Mouse (Mus musculus) CH12.LX (cell line): ENCODE data around the gene Fcer1g. TPM values are rescaled to one million over a fixed set of nuclear protein-coding genes. Genes with fewer than 3 reads are reported as not detected.

ENCODE experiments used
- DNase-seq: peaks from one replicate; pipeline ENCODE4 v3.0.0-alpha.2; 2013; ENCODE audit errors: extremely low read depth
- H3K27ac ChIP-seq: 2 replicates; pipeline ENCODE4 v1.5.1; 2012; ENCODE audit warnings: low read depth, mild to moderate bottlenecking, control low read depth, moderate library complexity; ENCODE audit not compliant: insufficient read depth
- H3K27me3 ChIP-seq: replicated peaks from 2 replicates; pipeline ENCODE3; 2012; ENCODE audit warnings: inconsistent platforms
- H3K36me3 ChIP-seq, 2 experiments: replicated peaks in 1 of 2; 2 replicates each; pipeline versions ENCODE3 to v1.6.1; 2012; ENCODE audit warnings: inconsistent platforms in 1 of 2, low read length in 1 of 2, mild to moderate bottlenecking in 1 of 2, mixed read lengths in 1 of 2, moderate library complexity in 1 of 2; ENCODE audit not compliant: control insufficient read depth in 1 of 2, insufficient read depth in 1 of 2
- H3K4me1 ChIP-seq, 2 experiments: 2 replicates each; pipeline ENCODE4 v1.6.1; 2012; ENCODE audit warnings: inconsistent platforms in 1 of 2, moderate library complexity in 1 of 2; ENCODE audit not compliant: insufficient read depth in 2 of 2, control insufficient read depth in 1 of 2
- H3K4me2 ChIP-seq: 2 replicates; pipeline ENCODE4 v1.6.1; 2012; ENCODE audit warnings: low read depth, mild to moderate bottlenecking, control low read depth; ENCODE audit not compliant: poor library complexity, insufficient read depth, severe bottlenecking
- H3K4me3 ChIP-seq, 3 experiments: fragments of 150-350 bp in 1 of 3; sonication (generic) in 1 of 3; replicated peaks in 1 of 3; 2 replicates each; pipeline versions ENCODE3 to v1.5.1; 2011 to 2012; ENCODE audit warnings: low read depth in 2 of 3, low read length in 2 of 3, mild to moderate bottlenecking in 2 of 3, moderate library complexity in 2 of 3, control low read depth in 1 of 3, improper control_type of control experiment in 1 of 3, inconsistent platforms in 1 of 3, mixed read lengths in 1 of 3; ENCODE audit not compliant: poor library complexity in 1 of 3
- H3K79me2 ChIP-seq: replicated peaks from 2 replicates; pipeline ENCODE4 v1.6.1; 2012; ENCODE audit warnings: mild to moderate bottlenecking, moderate library complexity; ENCODE audit not compliant: control insufficient read depth, poor library complexity, insufficient read depth, severe bottlenecking; ENCODE audit errors: extremely low read depth
- H3K9ac ChIP-seq: 2 replicates; pipeline ENCODE4 v1.6.1; 2012; ENCODE audit warnings: low read depth, mild to moderate bottlenecking, control low read depth, moderate library complexity; ENCODE audit not compliant: insufficient read depth
- H3K9me3 ChIP-seq: replicated peaks from 2 replicates; pipeline ENCODE3; 2012; ENCODE audit warnings: low read length, inconsistent platforms, mixed read lengths
- BHLHE40 ChIP-seq: IDR thresholded peaks from 2 replicates; pipeline ENCODE4 v1.6.1; 2011; ENCODE audit warnings: mild to moderate bottlenecking, low read depth, low read length, improper control_type of control experiment
- CHD1 ChIP-seq: IDR thresholded peaks from 2 replicates; pipeline ENCODE4 v1.6.1; 2012; ENCODE audit warnings: low read depth, low read length, improper control_type of control experiment, inconsistent platforms
- E2F4 ChIP-seq: IDR thresholded peaks from 2 replicates; pipeline ENCODE4 v1.6.1; 2011; ENCODE audit warnings: low read depth, low read length, improper control_type of control experiment; ENCODE audit not compliant: insufficient replicate concordance
- EP300 ChIP-seq: IDR thresholded peaks from 2 replicates; pipeline ENCODE4 v1.6.1; 2011; ENCODE audit warnings: low read length, improper control_type of control experiment
- ETS1 ChIP-seq: conservative IDR thresholded peaks from 2 replicates; pipeline ENCODE4 v1.6.1; 2012; ENCODE audit warnings: low read depth, mild to moderate bottlenecking, inconsistent platforms, low read length, improper control_type of control experiment, moderate library complexity
- JUN ChIP-seq: IDR thresholded peaks from 2 replicates; pipeline ENCODE4 v1.6.1; 2011; ENCODE audit warnings: low read depth, mild to moderate bottlenecking, low read length, improper control_type of control experiment, moderate library complexity; ENCODE audit not compliant: insufficient read depth
- KAT2A ChIP-seq: IDR thresholded peaks from 2 replicates; pipeline ENCODE4 v1.6.1; 2012; ENCODE audit warnings: low read length, improper control_type of control experiment, inconsistent platforms; ENCODE audit not compliant: insufficient replicate concordance
- MAFK ChIP-seq: IDR thresholded peaks from 2 replicates; pipeline ENCODE4 v1.6.1; 2011; ENCODE audit warnings: low read length, improper control_type of control experiment; ENCODE audit not compliant: insufficient replicate concordance
- MAX ChIP-seq: IDR thresholded peaks from 2 replicates; pipeline ENCODE4 v1.6.1; 2011; ENCODE audit warnings: low read length, improper control_type of control experiment
- MAZ ChIP-seq: IDR thresholded peaks from 2 replicates; pipeline ENCODE4 v1.6.1; 2012; ENCODE audit warnings: low read depth, mild to moderate bottlenecking, inconsistent platforms, low read length, improper control_type of control experiment, moderate library complexity
- MEF2A ChIP-seq: IDR thresholded peaks from 2 replicates; pipeline ENCODE4 v1.6.1; 2014; ENCODE audit warnings: low read depth, mild to moderate bottlenecking, inconsistent platforms, low read length, improper control_type of control experiment, borderline replicate concordance
- MXI1 ChIP-seq: IDR thresholded peaks from 2 replicates; pipeline ENCODE4 v1.6.1; 2011; ENCODE audit warnings: mild to moderate bottlenecking, low read depth, low read length, improper control_type of control experiment
- NELFE ChIP-seq: IDR thresholded peaks from 2 replicates; pipeline ENCODE4 v1.6.1; 2011; ENCODE audit warnings: low read depth, low read length, improper control_type of control experiment
- PAX5 ChIP-seq: IDR thresholded peaks from 2 replicates; pipeline ENCODE4 v1.6.1; 2012; ENCODE audit warnings: low read length, inconsistent platforms, mixed read lengths
- RAD21 ChIP-seq: IDR thresholded peaks from 2 replicates; pipeline ENCODE4 v1.6.1; 2011; ENCODE audit warnings: low read depth, mild to moderate bottlenecking, low read length, improper control_type of control experiment, moderate library complexity
- SIN3A ChIP-seq: IDR thresholded peaks from 2 replicates; pipeline ENCODE4 v1.6.1; 2012; ENCODE audit warnings: low read length, improper control_type of control experiment, inconsistent platforms
- UBTF ChIP-seq: IDR thresholded peaks from 2 replicates; pipeline ENCODE4 v1.6.1; 2012; ENCODE audit warnings: low read depth, mild to moderate bottlenecking, inconsistent platforms, low read length, improper control_type of control experiment, moderate library complexity
- ZC3H11A ChIP-seq: IDR thresholded peaks from 2 replicates; pipeline ENCODE4 v1.6.1; 2012; ENCODE audit warnings: low read depth, mild to moderate bottlenecking, inconsistent platforms, low read length, improper control_type of control experiment
- ZNF384 ChIP-seq: IDR thresholded peaks from 2 replicates; pipeline ENCODE4 v1.6.1; 2012; ENCODE audit warnings: low read depth, low read length, improper control_type of control experiment, inconsistent platforms
- dilution Hi-C: fragments of 300-500 bp; cut with MboI; formaldehyde crosslinking; loops from 2 replicates; pipeline ENCODE4 v1.14.3; 2020; ENCODE audit warnings: low sequenced_read_pairs; ENCODE audit not compliant: extremely low pct_unique_long_range_greater_than_20kb, extremely low pct_ligation_motif_present
- in situ Hi-C: fragments of 300-500 bp; cut with MboI; formaldehyde crosslinking; loops from 3 replicates; pipeline ENCODE4 v1.14.3; 2019; ENCODE audit warnings: low sequenced_read_pairs, low pct_ligation_motif_present, low pct_unique_long_range_greater_than_20kb, mixed read lengths
- polyA plus RNA-seq: library from polyadenylated mRNA; unstranded; fragments of >175 nt; gene quantifications from 2 replicates; pipeline ENCODE4 v1.2.1, GENCODE M21; 2012; ENCODE audit warnings: low read depth; ENCODE audit not compliant: insufficient read length
- total RNA-seq, 2 experiments: library from RNA; depleted of rRNA; stranded (reverse); fragments of 300-350 nt in 1 of 2; fragments of >200 nt in 1 of 2; gene quantifications; 2 replicates each; pipeline ENCODE4 v1.2.3; 2012 to 2014

Gene Fcer1g
- total and polyA plus RNA-seq, 3 experiments = 10.1 to 51.2 (median 31.3) TPM

GRCm38 (mm10) chr1:171216241-171216955 lies 17.8 kb downstream of the Fcer1g start:
- Histone ChIP-seq H3K4me1 (peaks cover 8 to 20% of the 10 kb centered on the region in 2 experiments; a peak in 3 of 4 replicates), H3K9me3 (no peaks in the 10 kb centered on the region)
- dilution Hi-C loops = no loop called here
- TF ChIP-seq KAT2A (no peak), NELFE (no peak), JUN (no peak), MXI1 (no peak), RAD21 (no peak), UBTF (no peak), MAZ (no peak), EP300 (no peak), ZNF384 (no peak), PAX5 (no peak)
- TF ChIP-seq, all 38 proteins: peak for 0
- Histone ChIP-seq H3K36me3 (peaks cover 20 to 34% of the 10 kb centered on the region in 2 experiments), H3K9ac (no peak overlapping the region), H3K79me2 (no peaks in the 10 kb centered on the region), H3K27me3 (peaks cover 8% of the 10 kb centered on the region), H3K4me3 (no peak overlapping the region), H3K4me2 (no peak overlapping the region), H3K27ac (no peak overlapping the region)
- no peak for DNase-seq
- in situ Hi-C loops = loop anchor here (5.0 kb wide), 1 partner anchor 36 kb away; the partner anchor contains the start of genes Adamts4 and Ndufs2

DNA sequence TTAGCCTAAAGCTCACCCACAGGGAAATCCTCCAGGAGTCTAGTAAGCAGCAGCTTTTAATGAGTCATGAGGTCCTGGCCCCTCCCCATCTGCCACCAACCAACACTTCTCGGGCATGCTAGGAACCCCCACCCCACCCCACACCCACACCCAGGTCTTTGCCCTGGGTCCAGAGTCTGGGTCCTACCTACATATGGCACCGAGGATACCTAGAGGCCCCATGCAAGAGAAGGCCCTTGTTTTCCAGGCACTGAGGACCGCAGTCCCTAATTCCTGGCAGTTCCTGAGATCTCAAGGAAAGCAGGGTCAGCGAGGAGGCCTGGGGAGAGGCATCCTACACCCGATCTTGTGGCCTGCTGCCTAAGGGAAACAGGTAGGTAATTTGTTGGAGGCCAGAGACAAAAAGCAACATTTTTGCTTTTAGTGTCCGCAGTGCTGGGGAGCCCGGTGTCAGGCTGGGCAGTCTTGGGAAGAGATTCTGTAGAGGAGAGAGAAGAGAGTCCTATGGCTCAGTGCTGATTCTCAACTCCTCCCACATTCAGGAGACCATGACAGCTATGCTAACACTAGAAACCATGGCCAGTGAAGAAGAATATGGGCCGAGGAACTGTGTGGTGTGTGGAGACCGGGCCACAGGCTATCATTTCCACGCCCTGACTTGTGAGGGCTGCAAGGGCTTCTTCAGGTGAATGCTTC lies 20.2 kb downstream of the Fcer1g start, which contains the start of gene Nr1i3:
Gene Nr1i3, plus strand, starts transcription at position 170 of the 696 bp plus-strand sequence.
- Histone ChIP-seq H3K27ac (no peak within 1 kb of the TSS), H3K79me2 (no peaks in the 10 kb centered on the region), H3K4me2 (no peak within 1 kb of the TSS), H3K4me1 (peaks cover 2 to 10% of the 10 kb centered on the region in 2 experiments; a peak in 2 of 4 replicates), H3K4me3 (no peak within 1 kb of the TSS), H3K9ac (no peak within 1 kb of the TSS), H3K36me3 (peaks cover 4 to 16% of the 10 kb centered on the region in 2 experiments), H3K27me3 (peaks cover 19% of the 10 kb centered on the region), H3K9me3 (no peaks in the 10 kb centered on the region)
- dilution Hi-C loops = no loop called here
- in situ Hi-C loops = loop anchor here (5.0 kb wide), 1 partner anchor 37 kb away; no protein-coding TSS in a partner anchor
- TF ChIP-seq EP300 (no peak), MXI1 (no peak), BHLHE40 (no peak), RAD21 (no peak), ZC3H11A (no peak), CHD1 (no peak), MAX (no peak), MAFK (no peak), MEF2A (no peak), SIN3A (no peak), ZNF384 (no peak), ETS1 (no peak), E2F4 (no peak)
- no peak for DNase-seq
